Mouse (Mus musculus) fibroblast of lung, adult 2 months (primary cell): Measurements from ENCODE around the gene Krtap1-3.

Source experiments
- DNase-seq: peaks from one replicate; pipeline ENCODE4 v3.0.0-alpha.2; 2011; ENCODE audit warnings: low read depth

Krtap1-3 gene

DNA sequence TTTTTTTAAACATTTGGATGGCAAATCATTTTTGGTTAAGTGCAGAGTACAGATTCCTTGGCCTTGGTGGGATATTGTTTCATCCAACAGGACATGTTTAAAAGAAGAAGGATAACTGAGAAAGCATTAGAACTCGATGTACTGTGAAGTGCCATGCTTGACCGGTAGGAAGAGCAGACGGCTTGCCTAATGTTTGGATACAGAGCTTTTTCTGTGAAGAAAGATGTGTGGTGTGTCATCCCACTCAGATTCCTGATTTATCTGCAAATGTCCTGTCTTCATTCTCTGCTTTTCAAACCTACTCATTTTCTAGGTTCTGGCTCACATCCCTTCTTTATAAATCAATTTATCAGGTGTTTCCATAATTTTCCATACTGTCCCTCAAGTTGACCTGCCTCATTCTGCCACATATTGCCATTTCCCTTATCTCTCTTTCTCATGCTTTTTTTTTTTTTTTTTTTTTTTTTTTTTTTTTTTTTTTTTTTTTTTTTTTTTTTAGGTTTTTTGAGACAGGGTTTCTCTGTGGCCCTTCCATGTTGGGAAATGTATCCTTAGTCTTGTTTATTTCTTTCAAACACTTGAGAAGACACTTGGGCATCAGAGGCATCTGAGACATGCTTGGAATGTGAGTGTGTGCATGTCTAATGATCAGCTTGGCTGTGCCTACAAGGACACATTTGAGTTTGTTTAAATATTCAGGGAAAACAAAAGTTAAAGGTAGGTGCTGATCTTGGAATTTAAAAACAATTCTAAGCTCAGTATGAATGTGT, 33.0 kb downstream of the Krtap1-3 start:
- DNase-seq = no peak

DNA sequence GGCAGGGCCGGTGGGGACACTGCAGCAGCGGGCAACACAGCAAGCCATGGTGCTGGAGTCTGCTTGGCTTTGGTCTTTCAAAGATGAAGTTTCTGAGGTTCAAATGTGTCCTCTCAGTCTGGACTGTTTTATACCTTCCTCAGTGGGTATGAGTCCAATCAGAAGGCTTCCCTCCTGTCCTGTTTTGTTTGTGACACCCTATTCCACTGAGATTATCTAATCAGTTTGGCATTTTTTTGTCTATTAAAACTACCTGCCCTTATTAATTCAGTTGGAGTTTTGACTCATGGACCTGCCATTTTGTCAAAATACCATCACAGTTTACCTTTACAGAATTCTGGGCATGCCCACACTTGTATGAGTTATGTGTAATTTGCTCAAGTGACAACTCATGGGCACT, 34.4 kb downstream of the Krtap1-3 start, which contains the start of gene Krtap3-2:
TSS of gene Krtap3-2 (minus strand) at position 101 of the 400 bp plus-strand sequence.
- no peak for DNase-seq

DNA sequence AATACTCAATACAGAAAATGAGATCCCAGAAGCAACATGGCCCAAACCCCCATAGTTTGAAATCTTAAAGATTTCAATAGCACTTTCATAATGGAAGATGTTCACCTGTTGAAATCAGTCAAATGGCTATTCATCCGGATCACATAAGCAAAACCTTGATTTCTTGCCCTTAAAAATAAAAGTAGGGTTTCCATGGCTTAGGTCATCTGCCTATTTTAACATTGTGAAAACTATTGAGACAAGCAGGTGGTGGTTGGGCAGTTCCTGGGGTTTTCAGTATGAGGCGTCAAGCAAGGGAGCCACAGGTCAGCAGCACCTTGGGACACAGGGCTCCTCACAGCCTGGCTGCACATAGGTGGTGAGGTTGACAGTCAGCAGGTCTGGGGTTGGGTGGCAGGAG, 34.9 kb downstream of the Krtap1-3 start:
- DNase-seq = no peak

DNA sequence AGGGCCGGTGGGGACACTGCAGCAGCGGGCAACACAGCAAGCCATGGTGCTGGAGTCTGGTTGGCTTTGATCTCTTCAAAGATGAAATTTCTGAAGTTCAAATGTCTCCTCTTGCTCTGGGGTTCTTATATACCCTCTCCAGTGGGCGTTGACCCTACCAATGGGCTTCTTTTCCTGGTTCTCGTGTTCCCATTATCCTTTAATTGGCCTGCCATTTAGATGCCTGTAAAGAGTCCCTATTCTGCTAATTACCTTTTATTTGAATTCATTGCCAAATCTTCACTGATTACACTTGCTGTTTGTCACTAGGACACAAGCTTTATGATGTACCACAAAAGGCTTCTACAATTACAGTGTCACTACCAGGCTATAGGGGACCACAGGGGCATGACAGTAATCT, 40.4 kb downstream of the Krtap1-3 start, which contains the start of gene Krtap3-3:
TSS of gene Krtap3-3 (minus strand) at position 101 of the 400 bp plus-strand sequence.
- no peak for DNase-seq

DNA sequence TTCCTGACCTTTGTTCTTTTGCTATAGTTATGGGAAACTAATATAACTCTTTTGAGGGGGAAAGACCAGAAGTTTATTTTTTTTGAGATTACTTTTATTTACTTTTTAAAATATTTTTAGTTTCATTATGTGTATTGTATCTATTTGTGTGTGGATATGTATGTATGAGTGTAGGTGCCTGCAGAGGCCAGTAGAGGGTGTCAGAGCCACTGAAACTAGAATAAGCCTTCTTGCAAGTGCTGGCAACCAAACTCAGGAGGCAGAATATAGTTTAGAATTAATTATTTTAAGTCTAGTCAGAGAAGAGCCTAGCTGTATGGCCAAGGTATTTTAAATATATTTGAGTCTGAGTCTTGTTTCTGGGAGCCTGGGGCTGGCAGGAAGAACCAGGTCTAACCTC, 43.2 kb downstream of the Krtap1-3 start:
- DNase-seq = no peak
